Mouse (Mus musculus) heart, postnatal 0 days (tissue): ENCODE measurements around the gene Osbpl2.

ENCODE experiments used
- CTCF ChIP-seq: IDR thresholded peaks from 2 replicates; pipeline ENCODE4 v1.5.1; 2016; ENCODE audit warnings: antibody characterized with exemption, control low read depth, low read depth
- EP300 ChIP-seq: IDR thresholded peaks from 2 replicates; pipeline ENCODE4 v1.6.1; 2016; ENCODE audit warnings: antibody characterized with exemption, low read depth

- TF ChIP-seq CTCF (no peak), EP300 (no peak)
Measured at GRCm38 (mm10) chr2:180095711-180096110, 23.4 kb upstream of the Osbpl2 start.
